Mouse (Mus musculus) forebrain, embryonic 11.5 days (tissue): ENCODE data around the gene Gpr137c. TPM values are rescaled to one million over a fixed set of nuclear protein-coding genes. Genes with fewer than 3 reads are reported as not detected.

Experiments used
- polyA plus RNA-seq: library from polyadenylated mRNA; unstranded; fragments of >200 nt; fragmentation: Nextera tagmentation; extraction: Ambion mirVana; gene quantifications from 2 replicates; pipeline ENCODE4 v1.2.1, GENCODE M21; 2014

Gpr137c gene
- polyA plus RNA-seq, 1 experiment from 2014 or later = 10.5 TPM

Other genes with a start within 250 kb of the Gpr137c start
- gene Ptger2, start 231.5 kb upstream of the Gpr137c start, polyA plus RNA-seq = 0.13 and 0.15 TPM in 2 replicates
- 20.0 and 20.5 TPM in 2 replicates for gene Txndc16, start 611 bp downstream of the Gpr137c start, polyA plus RNA-seq
- gene Ero1l, start 99.1 kb downstream of the Gpr137c start, polyA plus RNA-seq = 30.4 and 36.6 TPM in 2 replicates
- 225 and 250 TPM in 2 replicates for gene Psmc6, start 110.1 kb downstream of the Gpr137c start, polyA plus RNA-seq
- gene Styx, start 131.4 kb downstream of the Gpr137c start, polyA plus RNA-seq = 38.5 TPM in 2 replicates
- gene Gnpnat1, start 185.2 kb downstream of the Gpr137c start, polyA plus RNA-seq = 33.7 and 33.8 TPM in 2 replicates